Mouse (Mus musculus) heart, postnatal 36 days (tissue): ENCODE measurements around the gene Gxylt1. TPM values are rescaled to one million over a fixed set of nuclear protein-coding genes. Genes with fewer than 3 reads are reported as not detected.

Source experiments
- total RNA-seq, 2 experiments: library from RNA; stranded (reverse); gene quantifications; 2 replicates each; pipeline ENCODE4 v1.2.3; 2021

Gene Gxylt1
- total RNA-seq, 2 experiments from 2014 or later = 10.6 to 12.3 TPM

Other genes starting within 250 kb of the Gxylt1 start
- 10 to 100 TPM; 22.0 to 22.1 TPM for gene Yaf2, start 61.8 kb upstream of the Gxylt1 start, total RNA-seq
- 100 to 1,000 TPM in 1 of 2 experiments, 10 to 100 TPM in 1; 92.2 to 100 TPM for gene Zcrb1, start 123.2 kb upstream of the Gxylt1 start, total RNA-seq
- 10 to 100 TPM; 19.8 to 20.7 TPM for gene Pphln1, start 123.2 kb upstream of the Gxylt1 start, total RNA-seq